Mouse (Mus musculus) embryonic fibroblast, embryonic 13.5 days (primary cell): ENCODE measurements around the gene Anp32a.

Source experiments
- CTCF ChIP-seq: IDR thresholded peaks from 2 replicates; pipeline ENCODE4 v1.5.1; 2011; ENCODE audit warnings: mild to moderate bottlenecking, control low read depth, low read length, moderate library complexity, borderline replicate concordance; ENCODE audit not compliant: insufficient read depth
- POLR2A ChIP-seq: IDR thresholded peaks from 2 replicates; pipeline ENCODE4 v1.6.1; 2011; ENCODE audit warnings: low read depth, mild to moderate bottlenecking, control low read depth, low read length, moderate library complexity

- TF ChIP-seq CTCF = no peak
- peak; percentile 67; the same call in 1 of the 2 replicates for TF ChIP-seq POLR2A
Measured at GRCm38 (mm10) chr9:62341123-62341486, at the start of gene Anp32a.
